Mouse (Mus musculus) 3T3-L1 (cell line): Measurements from ENCODE around the gene Cenpu.
"Not testable (repeated sequence)": the region's sequence is repeated elsewhere in the genome, so short reads cannot be mapped to it uniquely, and the experiment has no call there.

ENCODE experiments used
- DNase-seq: peaks from one replicate; pipeline ENCODE4 v3.0.0-alpha.2; 2015; ENCODE audit warnings: low read depth, low spot score

Gene Cenpu

DNA sequence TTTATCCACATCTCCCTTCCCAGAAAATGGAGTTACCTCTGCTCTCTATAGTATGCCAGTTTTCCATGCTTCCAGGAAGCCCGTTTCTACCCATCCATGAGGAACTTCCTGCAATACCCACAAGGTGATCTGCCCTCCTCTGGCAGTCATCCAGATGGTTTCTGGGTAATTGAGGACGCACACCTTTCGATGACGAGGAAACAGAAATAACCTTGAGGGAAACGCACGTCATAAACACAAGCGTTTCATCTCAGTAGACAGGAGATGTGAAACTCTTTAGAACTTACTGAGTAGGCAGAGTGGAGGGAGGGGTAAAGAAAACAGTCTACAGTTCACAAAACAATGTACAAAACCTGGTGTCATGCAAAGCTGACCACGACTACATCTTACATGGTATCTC, 1.8 kb upstream of the Cenpu start:
- no peak for DNase-seq

DNA sequence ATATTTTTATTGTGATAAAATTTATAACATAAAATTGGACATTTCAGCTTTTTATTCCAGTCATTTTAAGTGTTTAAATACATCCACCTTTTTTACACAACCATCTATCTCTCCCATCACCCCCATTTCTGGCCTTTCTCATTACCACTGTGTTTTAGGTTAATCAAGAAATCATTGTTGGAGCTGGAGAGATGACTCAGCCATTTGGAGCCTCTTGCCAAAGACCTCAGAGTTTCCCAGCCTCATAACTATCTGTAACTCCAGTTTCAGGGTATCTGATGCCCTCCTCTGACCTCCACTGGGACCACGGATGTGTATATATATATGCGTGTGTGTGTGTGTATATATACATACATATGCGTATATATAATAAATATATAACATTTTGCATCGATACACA, 799 bp upstream of the Cenpu start:
- DNase-seq: peak; percentile 68

DNA sequence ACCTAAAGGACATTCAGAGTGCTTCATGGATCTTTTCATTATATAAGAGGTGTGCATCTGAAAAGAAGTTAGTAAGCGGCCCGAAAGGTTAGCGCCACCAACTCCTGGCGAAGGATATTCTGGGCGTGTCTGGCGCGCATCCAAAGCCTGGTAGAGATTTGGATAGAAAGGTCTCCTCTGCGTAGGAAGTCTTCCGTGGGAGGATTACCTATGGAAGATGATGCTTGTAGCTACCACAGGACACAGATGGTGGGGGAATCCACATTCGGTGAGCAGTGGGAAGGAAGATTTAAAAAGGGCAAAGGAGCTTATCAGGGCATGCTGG, 575 bp downstream of the Cenpu start:
- peak; percentile 64 for DNase-seq

DNA sequence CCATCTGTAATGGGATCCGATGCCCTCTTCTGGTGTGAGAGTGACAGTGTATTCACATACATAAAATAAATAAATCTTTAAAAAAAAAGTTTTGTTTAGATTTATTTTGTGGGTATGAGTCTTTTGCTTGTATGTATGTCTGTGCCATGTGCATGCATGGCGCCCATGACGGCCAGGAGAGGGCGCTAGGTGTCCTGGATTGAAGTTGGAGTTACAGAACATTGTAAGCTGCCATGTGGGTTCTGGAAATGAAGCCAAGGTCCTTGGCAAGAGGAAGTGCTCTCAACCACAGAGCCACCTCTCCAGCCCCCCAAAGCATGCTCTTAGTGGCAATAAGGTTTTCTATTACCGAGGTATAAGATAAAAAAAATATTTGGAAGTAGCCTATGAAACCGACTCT, 7.6 kb downstream of the Cenpu start:
- DNase-seq: peak; percentile 55

DNA sequence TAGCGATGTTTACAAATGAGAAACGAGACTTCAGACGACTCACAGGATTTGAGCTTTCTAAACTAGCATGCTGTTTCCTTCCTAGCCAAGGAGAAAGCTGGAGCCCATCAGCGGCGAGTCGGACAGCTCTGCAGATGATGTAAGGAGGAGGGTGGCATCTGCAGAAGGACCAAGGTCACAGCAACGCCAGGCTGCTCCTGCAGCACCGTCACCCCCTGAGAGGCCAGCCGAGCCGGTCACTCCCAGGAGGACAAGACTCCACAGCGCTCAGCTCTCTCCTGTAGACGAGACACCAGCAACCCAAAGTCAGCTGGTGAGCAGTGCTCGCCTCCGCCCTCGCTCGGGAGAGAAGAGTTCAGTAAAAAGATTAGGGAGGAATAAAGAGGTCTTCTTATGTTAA, 10.5 kb downstream of the Cenpu start:
- DNase-seq: no peak

DNA sequence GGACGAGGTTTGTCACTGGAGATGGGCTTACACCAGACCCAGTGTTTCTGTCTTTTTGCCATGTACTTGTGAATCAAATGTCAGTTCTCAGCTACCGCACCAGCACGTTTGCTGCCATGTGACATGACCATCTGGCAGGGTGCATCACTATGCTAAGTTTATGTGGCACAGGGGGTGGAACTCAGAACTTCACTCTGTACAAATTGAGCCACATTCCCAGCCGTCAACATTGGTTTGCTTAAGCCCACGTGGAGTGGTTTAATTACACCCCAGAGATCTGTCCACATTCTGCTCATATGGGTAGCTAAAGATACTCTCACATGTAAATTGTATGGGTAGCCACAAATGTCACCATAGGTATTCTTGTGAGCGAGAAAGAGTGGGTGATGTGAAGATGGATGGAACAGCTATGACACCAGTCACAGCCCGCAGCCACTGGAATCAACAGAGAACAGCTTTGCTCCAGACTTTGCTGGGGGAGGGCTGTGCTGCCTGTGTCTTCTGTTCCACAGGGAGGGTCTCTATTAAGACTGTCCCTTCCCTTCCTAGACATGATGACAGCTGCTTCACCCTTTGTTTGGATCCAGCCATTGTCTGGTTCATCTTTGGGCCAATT, 15.2 kb downstream of the Cenpu start:
- no peak for DNase-seq

DNA sequence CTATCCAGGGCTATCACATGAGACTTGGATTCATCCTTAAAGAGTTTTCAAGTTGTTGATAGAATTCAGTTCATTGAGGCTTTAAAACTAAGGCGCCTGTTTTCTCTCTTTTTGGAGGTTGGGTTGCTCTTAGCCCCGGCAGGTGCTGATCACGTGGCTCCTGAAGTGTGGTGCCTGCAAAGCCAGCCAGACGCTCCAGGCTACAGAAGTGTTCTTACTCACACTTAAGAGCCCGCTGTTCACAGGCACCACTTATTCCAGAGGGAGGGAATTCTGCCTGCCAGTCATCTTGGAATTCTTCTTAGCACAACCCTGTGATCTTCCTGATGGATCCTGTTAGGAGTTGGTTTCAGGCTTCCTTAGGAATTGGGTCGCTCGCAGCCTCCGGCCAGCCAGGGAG, 16.1 kb downstream of the Cenpu start:
- DNase-seq: no peak

DNA sequence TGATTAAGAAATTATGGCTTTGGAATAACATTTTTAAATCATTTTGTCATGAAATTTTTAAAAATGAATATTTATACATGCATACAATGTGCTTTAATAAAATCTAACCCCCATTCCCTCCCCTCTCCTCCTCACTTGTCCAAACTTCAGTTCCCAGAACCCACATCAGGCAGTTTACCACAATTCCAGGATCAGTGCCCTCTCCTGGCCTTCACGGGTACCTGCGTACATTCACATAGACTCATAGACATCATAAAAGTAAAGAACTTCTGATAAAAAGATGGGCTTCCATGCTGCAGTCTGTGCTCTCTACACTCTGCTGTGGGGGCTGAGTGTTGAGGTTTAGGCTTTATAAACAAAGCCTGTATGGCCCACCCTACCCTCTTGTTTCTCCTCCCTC, 17.1 kb downstream of the Cenpu start:
- peak; percentile 43 for DNase-seq

DNA sequence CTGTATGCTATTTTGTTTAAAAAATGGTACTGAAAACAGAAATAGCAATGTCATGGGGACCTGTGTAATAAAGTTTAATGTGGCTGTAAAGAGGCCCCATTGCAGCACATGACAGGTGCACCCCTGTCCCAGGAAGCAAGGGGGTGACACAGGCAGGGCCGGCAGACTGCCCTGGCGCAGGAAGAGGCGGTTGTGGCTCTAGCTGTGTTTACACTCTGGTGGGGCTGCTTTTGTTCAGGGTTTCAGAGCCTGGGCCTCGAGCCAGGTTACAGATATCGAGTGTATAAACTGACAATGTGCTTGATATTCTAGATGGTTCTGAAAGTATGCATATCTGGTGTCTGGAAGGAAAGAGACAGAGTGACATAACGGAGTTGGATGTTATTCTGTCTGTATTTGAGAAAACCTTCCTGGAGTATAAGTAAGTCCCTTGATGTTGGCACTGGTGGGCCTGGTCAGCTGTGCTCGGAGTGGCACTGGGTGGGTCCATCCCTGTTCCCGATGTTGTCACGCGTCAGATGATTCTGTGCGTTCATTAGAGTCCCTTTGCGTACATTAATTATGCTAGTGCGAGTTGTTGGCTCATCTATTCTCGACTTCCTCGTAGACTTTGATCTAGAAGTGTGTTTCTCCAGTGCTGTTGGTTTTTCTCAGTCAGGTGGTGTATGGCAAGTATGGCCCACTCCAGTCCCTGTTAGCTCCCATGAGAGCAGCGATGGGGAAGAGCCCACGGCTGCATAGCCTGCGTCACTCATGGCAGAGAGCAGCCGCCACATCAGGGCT, 18.0 kb downstream of the Cenpu start:
- DNase-seq: no peak

DNA sequence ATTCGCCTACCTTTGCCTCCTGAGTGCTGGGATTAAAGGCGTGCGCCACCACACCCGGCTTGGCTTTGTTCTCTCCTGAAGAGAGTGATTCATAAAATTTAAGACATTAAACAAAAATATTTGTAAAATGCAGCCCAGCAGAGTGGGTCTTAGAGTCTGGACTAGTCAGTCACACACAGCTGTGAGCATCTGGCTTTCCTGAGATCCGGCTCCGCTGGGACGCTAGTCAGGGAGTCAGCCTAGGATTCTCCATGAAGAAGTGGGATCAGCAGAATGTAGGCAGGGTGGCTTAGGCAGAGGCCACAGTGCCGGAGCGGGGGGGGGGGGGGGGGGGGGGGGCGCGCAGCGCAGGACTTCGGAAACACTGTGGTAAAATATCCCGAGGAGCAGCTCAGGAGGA, 18.8 kb downstream of the Cenpu start:
- no peak for DNase-seq

DNA sequence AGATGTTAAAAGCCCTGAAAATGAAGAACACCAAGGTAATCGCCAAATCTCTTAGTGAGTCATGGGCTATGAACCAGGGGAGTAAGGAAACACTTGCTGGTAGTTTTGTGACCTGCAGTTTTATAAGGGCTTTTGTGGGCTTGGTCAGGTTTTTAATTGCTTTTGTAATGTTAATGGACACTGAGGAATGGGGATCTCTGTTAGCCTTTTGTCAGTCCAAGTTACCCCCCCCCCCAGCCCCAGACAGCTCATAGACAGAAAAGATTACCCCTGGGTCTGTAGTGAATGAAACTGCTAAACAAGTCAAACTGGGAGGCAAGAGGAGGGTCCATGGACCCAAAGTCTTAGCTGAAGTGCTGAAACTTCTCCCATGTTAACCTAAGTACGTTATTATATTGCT, 21.6 kb downstream of the Cenpu start:
- DNase-seq: no peak

DNA sequence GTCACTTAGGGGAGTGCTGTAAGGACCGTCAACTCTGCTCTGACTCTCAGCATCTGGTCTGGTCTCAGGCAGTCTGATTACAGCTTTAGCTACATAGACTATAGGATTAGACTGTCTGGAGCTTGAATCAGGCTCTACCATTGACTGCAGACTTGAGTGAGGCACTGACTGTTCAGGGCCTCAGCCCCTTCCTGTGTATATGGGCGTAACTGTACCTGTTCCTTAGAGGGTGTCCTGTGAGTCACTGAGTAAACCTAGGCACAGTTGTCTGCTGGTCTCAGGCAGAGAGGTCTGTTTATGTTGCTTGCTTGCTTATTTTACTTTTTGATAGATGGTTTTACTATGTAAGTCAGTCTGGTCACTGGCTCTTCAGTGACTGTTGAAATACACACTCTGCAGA, 22.1 kb downstream of the Cenpu start:
- no peak for DNase-seq

DNA sequence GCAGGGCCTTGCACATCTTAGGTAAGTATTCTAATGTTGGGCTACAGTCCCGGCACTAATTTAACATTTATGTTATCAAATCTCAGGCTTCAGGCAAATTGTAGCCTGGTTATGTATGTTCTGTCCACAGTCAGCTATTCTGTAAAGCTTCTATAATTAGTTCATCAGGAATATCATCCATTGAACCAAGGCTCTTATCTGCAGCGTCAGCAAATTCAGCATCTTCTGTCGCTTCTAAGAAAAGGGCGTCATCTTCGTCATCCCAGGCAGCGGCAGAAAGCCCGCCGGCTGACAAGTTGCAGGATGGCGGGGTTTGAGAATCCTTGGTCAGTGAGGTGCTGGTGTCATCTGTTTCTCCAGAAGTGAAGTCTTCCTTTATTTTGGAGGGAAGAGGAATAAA, 27.0 kb downstream of the Cenpu start:
- DNase-seq: no peak

DNA sequence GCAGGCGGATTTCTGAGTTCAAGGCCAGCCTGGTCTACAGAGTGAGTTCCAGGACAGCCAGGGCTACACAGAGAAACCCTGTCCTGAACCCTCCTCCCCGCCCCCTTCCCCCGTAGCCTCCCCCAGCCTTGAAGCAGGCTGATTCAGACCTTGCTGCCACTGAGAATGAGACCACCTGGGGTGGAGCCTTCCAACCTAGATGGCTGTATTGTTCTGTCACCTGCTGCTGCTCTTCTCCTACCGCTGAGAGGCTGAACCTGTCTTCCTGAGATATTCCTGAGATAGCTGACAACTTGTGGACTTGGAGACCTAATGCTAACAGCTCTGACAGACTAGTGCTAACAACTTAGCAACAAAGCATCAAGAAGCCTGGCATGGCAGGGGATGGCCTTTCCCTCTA, 32.5 kb downstream of the Cenpu start:
- not testable (repeated sequence) for DNase-seq

DNA sequence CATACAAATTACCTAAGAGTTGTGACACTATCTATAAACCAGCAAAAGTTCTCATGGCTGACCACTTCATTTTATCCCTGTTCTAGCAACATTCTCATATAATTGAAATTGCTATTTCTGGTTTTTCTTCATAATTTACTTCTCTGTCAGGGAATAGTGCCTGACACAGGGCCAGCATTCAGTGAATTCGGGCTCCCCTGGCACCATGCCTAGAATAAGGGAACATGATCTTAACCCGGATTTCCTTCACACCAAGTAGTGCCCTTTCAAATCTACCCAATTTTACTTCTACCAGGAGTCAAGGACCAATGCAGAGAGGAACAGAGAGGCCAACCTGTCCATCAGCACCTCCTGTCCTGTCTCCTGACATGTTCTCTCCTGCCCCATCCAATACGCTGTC, 33.7 kb downstream of the Cenpu start:
- DNase-seq: no peak

DNA sequence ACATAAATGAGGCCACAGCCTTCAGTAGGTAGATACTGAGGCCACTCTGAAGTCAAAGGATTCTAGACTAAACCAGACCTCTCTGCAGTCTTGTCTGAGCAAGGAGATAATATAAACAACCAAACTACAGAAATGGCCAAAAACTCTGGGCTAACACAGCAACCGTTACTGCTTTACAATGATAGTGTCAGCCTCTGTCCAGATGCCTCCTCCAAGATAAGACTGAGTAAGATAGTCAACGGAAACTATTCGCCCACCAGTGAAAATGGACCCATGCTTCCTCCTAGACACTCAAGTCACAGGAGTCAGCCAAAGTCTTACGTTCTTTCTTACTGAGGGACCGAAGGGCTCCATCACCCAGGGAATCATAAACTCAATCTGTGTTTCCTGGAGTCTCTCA, 36.1 kb downstream of the Cenpu start:
- DNase-seq: no peak

DNA sequence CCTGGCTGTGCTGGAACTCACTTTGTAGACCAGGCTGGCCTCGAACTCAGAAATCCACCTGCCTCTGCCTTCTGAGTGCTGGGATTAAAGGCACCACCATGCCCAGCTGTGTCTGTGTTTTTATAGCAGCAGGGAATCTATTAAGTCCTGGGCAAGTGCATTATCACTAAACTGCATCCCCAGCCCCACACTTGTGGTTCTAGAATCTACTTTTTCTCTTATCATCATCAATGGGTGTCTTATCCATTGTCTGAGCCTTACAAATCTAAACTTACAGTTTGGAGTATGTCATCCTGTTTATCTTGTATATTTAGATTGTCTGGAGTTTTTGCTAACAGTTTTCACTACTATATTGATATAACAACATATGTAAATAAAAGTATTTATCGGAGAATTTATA, 36.8 kb downstream of the Cenpu start:
- DNase-seq: no peak

DNA sequence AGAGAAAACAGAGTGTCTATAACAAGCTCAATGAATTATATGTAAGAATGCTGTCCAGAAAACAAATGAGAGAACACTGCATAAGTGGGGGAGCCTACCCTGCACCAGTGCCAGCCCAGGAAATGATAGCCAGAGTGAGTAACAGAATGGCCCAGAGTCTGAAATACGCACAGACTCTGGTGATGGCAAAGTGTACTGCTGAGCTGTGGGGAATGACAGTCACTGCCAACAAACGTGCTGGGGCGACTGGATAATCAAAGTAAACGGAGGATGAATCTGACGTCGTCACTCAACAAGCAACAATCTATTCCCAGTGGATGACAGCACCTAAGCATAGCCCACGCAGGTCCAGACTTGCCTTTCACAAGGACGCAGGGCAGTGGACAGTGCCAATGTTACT, 41.2 kb downstream of the Cenpu start:
- no peak for DNase-seq

DNA sequence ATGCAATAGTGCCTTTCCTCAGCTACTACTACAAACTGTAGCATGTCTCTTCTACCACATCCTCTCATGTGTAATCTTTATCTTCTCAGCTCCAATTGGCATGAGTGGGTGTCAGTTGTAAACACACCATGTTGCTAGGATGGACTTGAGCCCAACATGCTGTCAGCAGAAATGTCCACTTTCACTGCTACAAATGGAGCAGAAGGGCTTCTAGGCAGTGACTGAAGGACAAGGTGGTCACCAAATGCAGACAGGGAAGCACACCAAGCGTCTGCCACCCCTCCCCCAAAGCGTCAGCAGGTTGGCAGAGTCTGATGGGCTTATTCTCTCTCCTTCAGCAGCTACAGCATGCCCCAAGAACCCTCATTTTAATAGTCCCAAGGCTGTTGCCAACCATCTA, 41.9 kb downstream of the Cenpu start:
- no peak for DNase-seq

DNA sequence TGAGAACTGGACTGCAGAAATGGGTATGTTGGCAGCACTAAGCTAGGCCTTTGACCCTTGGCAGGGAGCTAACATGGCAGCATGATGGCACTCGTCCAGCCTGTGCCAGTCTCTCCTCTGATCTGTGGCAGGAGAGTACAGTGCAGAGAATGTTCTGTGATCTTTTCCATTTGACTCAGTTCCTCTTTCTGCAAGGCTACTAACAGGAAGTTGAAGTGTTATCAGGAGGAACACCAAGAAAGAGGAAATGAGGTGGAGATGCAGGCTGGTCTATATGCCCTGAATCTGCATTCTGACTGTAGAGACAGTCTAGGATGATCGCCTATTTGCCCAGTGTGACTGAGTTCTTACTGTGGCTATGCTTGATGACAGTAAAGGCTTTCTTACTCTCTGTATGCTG, 43.8 kb downstream of the Cenpu start:
- no peak for DNase-seq

DNA sequence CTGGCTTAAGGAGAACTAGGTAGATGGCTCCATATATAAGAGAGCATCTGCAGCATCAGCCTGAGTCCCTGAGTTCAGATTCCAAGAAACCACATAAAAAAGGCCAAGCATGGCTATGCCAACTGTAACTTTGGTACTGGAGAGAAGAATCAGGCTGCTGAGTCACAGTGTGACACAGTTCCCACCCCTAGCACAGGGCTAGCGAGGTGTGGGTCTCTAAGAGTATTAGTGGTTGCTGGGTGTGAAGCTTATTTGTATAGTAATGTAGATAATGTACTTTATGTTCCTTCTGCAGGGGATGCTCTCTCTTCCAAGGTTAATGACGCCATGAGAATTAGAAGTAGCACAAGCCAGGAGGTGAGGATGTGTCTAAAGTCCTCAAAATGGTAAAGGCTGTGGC, 44.7 kb downstream of the Cenpu start:
- DNase-seq: peak; percentile 17

DNA sequence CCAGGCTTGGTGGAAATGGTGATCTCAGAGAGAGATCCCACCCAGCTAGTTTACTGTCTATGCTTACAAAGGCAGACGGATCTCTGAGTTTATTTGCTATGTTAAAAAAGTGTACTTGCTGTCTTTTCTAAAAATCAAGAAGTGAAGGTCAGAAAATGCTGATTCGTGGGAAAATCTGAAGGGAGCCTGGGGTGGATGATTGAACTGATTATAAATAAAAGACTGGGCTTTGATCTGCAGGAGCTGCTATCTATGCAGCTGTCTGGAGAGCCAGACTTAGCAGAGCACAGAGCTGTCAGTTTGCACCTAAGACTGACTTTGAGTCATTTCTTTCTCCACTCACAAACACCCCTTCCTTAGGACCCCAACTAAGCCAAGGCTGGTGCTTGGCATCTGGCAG, 45.6 kb downstream of the Cenpu start:
- no peak for DNase-seq

DNA sequence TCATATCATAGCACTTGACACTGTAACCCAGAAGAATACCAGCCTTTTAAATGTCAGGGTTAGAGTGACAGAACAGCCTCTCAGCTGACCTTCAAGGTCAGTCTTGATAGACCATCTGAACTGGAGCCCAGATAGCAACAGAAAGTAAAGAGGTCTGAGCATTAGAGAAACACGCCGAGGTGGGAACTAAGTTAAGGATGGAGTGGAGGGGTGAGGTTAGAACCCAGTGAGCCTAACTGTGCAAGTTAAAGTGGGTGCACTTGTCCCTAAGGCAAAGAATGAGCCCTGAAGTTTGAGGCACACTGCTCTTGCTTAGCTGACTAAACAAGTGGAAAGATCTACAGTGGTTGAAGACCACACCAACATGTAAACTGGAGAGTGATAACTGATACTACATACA, 46.3 kb downstream of the Cenpu start:
- no peak for DNase-seq

DNA sequence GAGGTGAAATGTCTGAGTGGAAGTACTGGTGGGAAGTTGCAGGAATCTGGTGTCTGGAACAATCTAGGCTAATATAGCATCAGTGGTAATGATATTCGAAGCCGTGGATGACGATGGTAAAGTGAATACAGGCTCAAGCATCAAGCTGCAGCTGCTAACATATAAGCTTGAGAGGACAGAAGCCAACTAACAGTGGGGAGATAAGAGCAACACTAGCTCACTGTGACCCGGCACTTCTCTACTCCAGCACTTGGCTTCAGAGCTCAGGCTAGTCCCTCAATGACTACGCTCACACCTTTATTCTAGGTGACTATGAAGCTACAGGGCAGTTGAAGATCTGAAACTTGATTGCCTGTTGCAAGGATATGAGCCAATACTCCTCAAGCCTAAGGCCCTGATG, 46.9 kb downstream of the Cenpu start:
- no peak for DNase-seq
